Mouse (Mus musculus): Measurements from ENCODE around the gene Scgb1b17. TPM values are rescaled to one million over a fixed set of nuclear protein-coding genes. Genes with fewer than 3 reads are reported as not detected.

The Scgb1b17 gene
- total RNA-seq (2023): not detected

GRCm38 (mm10) chr7:33063149-33063548 lies at the start of gene Scgb1b17:
Gene Scgb1b17 (plus strand): TSS chr7:33063449.

DNA sequence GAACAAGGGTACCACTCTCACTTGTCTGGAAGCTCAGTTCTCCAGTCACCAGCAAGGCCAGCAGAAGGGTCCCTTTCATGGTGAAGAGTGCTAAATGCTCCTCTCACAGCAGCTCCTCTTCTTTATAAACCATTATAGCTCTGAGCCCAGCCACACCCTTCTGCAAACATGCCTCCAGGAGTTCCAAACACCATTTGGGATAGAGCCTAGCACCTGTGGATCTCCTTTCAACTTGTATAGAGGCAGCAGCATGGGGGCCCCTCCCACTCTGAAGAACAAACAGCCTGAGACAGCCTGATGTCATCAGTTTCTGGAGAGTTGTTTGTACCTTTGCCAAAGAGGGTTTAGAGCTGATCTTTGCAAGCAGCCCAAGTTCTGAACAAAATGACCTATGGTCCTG lies 6.8 kb upstream of the Scgb1b17 start, which contains the start of gene Scgb2b17:
Scgb2b17 (minus strand) TSS at position 101 of the 400 bp plus-strand sequence.

Other genes with a start within 250 kb of the Scgb1b17 start
- not detected for gene Scgb2b15, start 233.8 kb upstream of the Scgb1b17 start, total RNA-seq (2023)
- not detected for gene Scgb1b15, start 226.9 kb upstream of the Scgb1b17 start, total RNA-seq (2023)
- gene Scgb2b17, start 6.9 kb upstream of the Scgb1b17 start, total RNA-seq (2023): not detected
- not detected for gene Scgb2b18, start 110.4 kb downstream of the Scgb1b17 start, total RNA-seq (2023)
- not detected for gene Scgb1b18, start 122.1 kb downstream of the Scgb1b17 start, total RNA-seq (2023)
- not detected for gene Scgb2b19, start 216.9 kb downstream of the Scgb1b17 start, total RNA-seq (2023)
- not detected for gene Scgb1b19, start 223.8 kb downstream of the Scgb1b17 start, total RNA-seq (2023)